Mouse (Mus musculus): Measurements from ENCODE around the gene Rnf144b. TPM values are rescaled to one million over a fixed set of nuclear protein-coding genes. Genes with fewer than 3 reads are reported as not detected.
A peak's percentile ranks its signal among the peaks of the same experiment; 100 is the strongest.

The Rnf144b gene
- polyA plus RNA-seq, 1 experiment from 2014 or later: 1.2 TPM

DNA sequence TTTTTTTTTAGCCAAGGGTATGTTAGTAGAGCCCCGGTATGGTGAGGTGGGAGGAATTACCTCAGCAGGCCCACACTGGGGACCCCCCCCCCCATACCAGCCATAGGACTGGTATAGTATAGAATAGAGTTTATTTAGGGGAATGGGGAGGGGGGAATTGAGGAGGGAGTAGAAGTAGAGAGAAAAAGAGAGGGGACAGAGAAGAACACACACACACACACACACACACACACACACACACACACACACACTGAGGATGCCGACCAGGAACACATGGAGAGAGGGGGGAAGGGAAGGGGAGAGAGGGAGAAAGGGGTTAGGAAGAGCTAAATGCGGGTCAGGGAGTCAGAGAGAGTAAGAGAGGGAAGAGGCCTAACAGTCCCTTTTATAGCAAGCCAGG is 151.7 kb downstream of the Rnf144b start:
- no peaks in the 10 kb centered on the region for H3K36me3 ChIP-seq (ENCODE audit: control insufficient read depth, insufficient read depth, low read length)
- no peak overlapping the region for H3K4me3 ChIP-seq (ENCODE audit: low read depth, low read length)
- no peak for ATAC-seq (replicated peaks; ENCODE audit: low FRiP score, low TSS enrichment, low read depth)
- no peaks in the 10 kb centered on the region for H3K9me3 ChIP-seq (ENCODE audit: control insufficient read depth, low read length)
- H3K9ac ChIP-seq (ENCODE audit: low read length): no peak overlapping the region
- H3K27me3 ChIP-seq (replicated peaks; ENCODE audit: control insufficient read depth, insufficient read depth, low read length): no peaks in the 10 kb centered on the region
- H3K4me2 ChIP-seq (ENCODE audit: low read length): no peak overlapping the region
- peaks cover 16% of the 10 kb centered on the region; the same call in 1 of the 2 replicates for H3K4me1 ChIP-seq (replicated peaks; ENCODE audit: control insufficient read depth, insufficient read depth, low read length)
- H3K27ac ChIP-seq (ENCODE audit: low read depth): no peak overlapping the region
- WGBS: 33% methylated on average over 3 of the region's 3 CpGs
- DNase-seq (ENCODE audit: low spot score): no peak

DNA sequence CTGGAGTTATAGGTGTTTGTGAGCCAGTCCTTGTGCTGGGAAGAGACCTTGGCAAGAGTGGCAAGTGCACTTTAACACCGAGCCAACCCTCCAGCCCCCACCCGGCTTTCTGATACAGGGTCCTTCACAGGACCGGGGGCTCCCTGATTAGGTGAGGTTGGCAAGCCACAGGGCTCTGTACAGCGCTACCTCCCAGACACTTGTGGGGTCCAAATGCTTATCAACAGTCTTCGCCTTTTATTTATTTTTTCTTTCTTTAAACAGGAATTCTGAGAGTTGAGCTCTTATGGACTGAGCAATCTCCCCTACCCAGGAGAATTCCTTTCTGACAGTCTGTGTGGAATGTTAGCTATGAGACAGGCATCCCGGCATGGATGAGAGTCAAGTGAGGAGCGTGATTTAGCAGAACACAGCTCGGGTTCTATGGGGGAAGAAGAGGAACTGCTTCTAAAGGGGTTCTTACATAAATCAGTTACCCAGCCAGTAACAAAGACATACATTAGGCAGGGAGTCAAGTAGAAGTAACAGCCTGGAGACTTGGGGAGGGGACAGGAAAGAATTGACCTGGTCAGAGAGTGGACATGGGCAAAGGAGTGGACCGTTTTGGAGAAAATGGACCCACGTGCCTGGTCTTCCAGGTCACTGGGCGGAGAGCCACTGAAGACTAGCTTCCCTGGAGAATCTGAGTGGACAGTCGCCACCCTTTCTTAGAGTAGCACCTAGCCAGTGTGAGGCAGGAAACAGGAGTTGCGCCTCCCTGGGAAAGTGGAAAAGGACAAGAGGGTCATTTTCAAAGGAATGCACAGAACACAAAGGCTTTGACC is 154.8 kb downstream of the Rnf144b start:
- no peak overlapping the region for H3K27ac ChIP-seq (ENCODE audit: low read depth)
- H3K36me3 ChIP-seq (ENCODE audit: control insufficient read depth, insufficient read depth, low read length): no peaks in the 10 kb centered on the region
- peaks cover 16% of the 10 kb centered on the region; the same call in 1 of the 2 replicates for H3K4me1 ChIP-seq (replicated peaks; ENCODE audit: control insufficient read depth, insufficient read depth, low read length)
- no peak overlapping the region for H3K9ac ChIP-seq (ENCODE audit: low read length)
- no peaks in the 10 kb centered on the region for H3K27me3 ChIP-seq (replicated peaks; ENCODE audit: control insufficient read depth, insufficient read depth, low read length)
- peak overlapping the region; percentile 33 for H3K4me2 ChIP-seq (ENCODE audit: low read length)
- WGBS: 18% methylated on average over 13 of the region's 13 CpGs
- ATAC-seq (replicated peaks; ENCODE audit: low FRiP score, low TSS enrichment, low read depth): 0 out of 2 replicates have a peak, but pooled peaks have one; percentile 38
- no peak overlapping the region for H3K4me3 ChIP-seq (ENCODE audit: low read depth, low read length)
- no peaks in the 10 kb centered on the region for H3K9me3 ChIP-seq (ENCODE audit: control insufficient read depth, low read length)
- DNase-seq (ENCODE audit: low spot score): peak; percentile 65

GRCm38 (mm10) chr13:47277824-47278290 is 155.4 kb downstream of the Rnf144b start:
- DNase-seq (ENCODE audit: low spot score): no peak
- H3K27ac ChIP-seq (ENCODE audit: low read depth): no peak overlapping the region

DNA sequence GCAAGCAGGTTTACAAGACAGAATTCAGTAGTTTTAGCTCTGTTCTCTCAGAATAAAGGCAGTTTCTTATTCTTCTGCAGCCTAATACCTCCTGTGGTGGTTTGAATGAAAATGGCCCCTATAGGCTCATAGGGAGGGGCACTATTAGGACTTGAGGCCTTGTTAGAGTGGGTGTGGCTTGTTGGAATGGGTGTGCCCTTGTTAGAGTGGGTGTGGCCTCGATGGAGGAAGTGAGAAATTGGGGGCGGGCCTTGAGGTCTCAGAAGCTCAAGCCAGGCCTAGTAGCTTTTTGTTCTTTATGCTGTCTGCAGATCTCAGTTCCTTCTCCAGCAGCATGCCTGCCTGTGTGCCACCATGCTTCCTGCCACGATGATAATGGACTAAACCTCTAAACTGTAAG is 159.8 kb downstream of the Rnf144b start:
- no peak overlapping the region for H3K4me2 ChIP-seq (ENCODE audit: low read length)
- no peaks in the 10 kb centered on the region for H3K9me3 ChIP-seq (ENCODE audit: control insufficient read depth, low read length)
- no peak overlapping the region for H3K4me3 ChIP-seq (ENCODE audit: low read depth, low read length)
- H3K9ac ChIP-seq (ENCODE audit: low read length): no peak overlapping the region
- ATAC-seq (replicated peaks; ENCODE audit: low FRiP score, low TSS enrichment, low read depth): no peak
- peaks cover 6% of the 10 kb centered on the region; the same call in 1 of the 2 replicates for H3K4me1 ChIP-seq (replicated peaks; ENCODE audit: control insufficient read depth, insufficient read depth, low read length)
- H3K27me3 ChIP-seq (replicated peaks; ENCODE audit: control insufficient read depth, insufficient read depth, low read length): no peaks in the 10 kb centered on the region
- no peak for DNase-seq (ENCODE audit: low spot score)
- 74% methylated on average over 3 of the region's 3 CpGs for WGBS
- no peaks in the 10 kb centered on the region for H3K36me3 ChIP-seq (ENCODE audit: control insufficient read depth, insufficient read depth, low read length)
- H3K27ac ChIP-seq (ENCODE audit: low read depth): no peak overlapping the region

More at GRCm38 (mm10) chr13:47277824-47278290, 155.4 kb downstream of the Rnf144b start:
- no peaks in the 10 kb centered on the region for H3K27me3 ChIP-seq (replicated peaks; ENCODE audit: control insufficient read depth, insufficient read depth, low read length)
- no peak overlapping the region for H3K9ac ChIP-seq (ENCODE audit: low read length)
- no peak overlapping the region for H3K4me3 ChIP-seq (ENCODE audit: low read depth, low read length)
- 33% methylated on average over 5 of the region's 5 CpGs for WGBS
- H3K4me2 ChIP-seq (ENCODE audit: low read length): no peak overlapping the region
- no peaks in the 10 kb centered on the region for H3K9me3 ChIP-seq (ENCODE audit: control insufficient read depth, low read length)
- peaks cover 16% of the 10 kb centered on the region; the same call in 1 of the 2 replicates for H3K4me1 ChIP-seq (replicated peaks; ENCODE audit: control insufficient read depth, insufficient read depth, low read length)
- no peak for ATAC-seq (replicated peaks; ENCODE audit: low FRiP score, low TSS enrichment, low read depth)
- no peaks in the 10 kb centered on the region for H3K36me3 ChIP-seq (ENCODE audit: control insufficient read depth, insufficient read depth, low read length)

GRCm38 (mm10) chr13:47288449-47288848 is 166.0 kb downstream of the Rnf144b start:
- no peaks in the 10 kb centered on the region for H3K27me3 ChIP-seq (replicated peaks; ENCODE audit: control insufficient read depth, insufficient read depth, low read length)
- no peak overlapping the region for H3K4me2 ChIP-seq (ENCODE audit: low read length)
- H3K9me3 ChIP-seq (ENCODE audit: control insufficient read depth, low read length): no peaks in the 10 kb centered on the region
- H3K4me3 ChIP-seq (ENCODE audit: low read depth, low read length): no peak overlapping the region
- 41% methylated on average over 4 of the region's 4 CpGs for WGBS
- H3K36me3 ChIP-seq (ENCODE audit: control insufficient read depth, insufficient read depth, low read length): no peaks in the 10 kb centered on the region
- H3K9ac ChIP-seq (ENCODE audit: low read length): no peak overlapping the region
- H3K4me1 ChIP-seq (replicated peaks; ENCODE audit: control insufficient read depth, insufficient read depth, low read length): no peaks in the 10 kb centered on the region
- no peak overlapping the region for H3K27ac ChIP-seq (ENCODE audit: low read depth)
- peak; percentile 93 for DNase-seq (ENCODE audit: low spot score)
- peak; percentile 81 for ATAC-seq (replicated peaks; ENCODE audit: low FRiP score, low TSS enrichment, low read depth)

- 83% methylated on average over 8 of the region's 8 CpGs for WGBS
- Histone ChIP-seq H3K27me3 (replicated peaks; ENCODE audit: control insufficient read depth, insufficient read depth, low read length) (no peaks in the 10 kb centered on the region), H3K4me2 (ENCODE audit: low read length) (no peak overlapping the region), H3K9me3 (ENCODE audit: control insufficient read depth, low read length) (no peaks in the 10 kb centered on the region), H3K36me3 (ENCODE audit: control insufficient read depth, insufficient read depth, low read length) (no peaks in the 10 kb centered on the region), H3K4me3 (ENCODE audit: low read depth, low read length) (no peak overlapping the region), H3K9ac (ENCODE audit: low read length) (no peak overlapping the region), H3K4me1 (replicated peaks; ENCODE audit: control insufficient read depth, insufficient read depth, low read length) (no peaks in the 10 kb centered on the region), H3K27ac (ENCODE audit: low read depth) (no peak overlapping the region)
- no peak for DNase-seq (ENCODE audit: low spot score)
- ATAC-seq (replicated peaks; ENCODE audit: low FRiP score, low TSS enrichment, low read depth): no peak
These were observed 174.0 kb downstream of the Rnf144b start for GRCm38 (mm10) chr13:47296465-47296864.

Other genes with a start within 250 kb of the Rnf144b start
- gene Kif13a, start 192.8 kb upstream of the Rnf144b start, polyA plus RNA-seq (2014; fragmentation: Nextera tagmentation; extraction: Ambion mirVana): 14.5 and 20.3 TPM in 2 replicates
- 2.8 and 3.7 TPM in 2 replicates for gene Nhlrc1, start 107.8 kb upstream of the Rnf144b start, polyA plus RNA-seq (2014; fragmentation: Nextera tagmentation; extraction: Ambion mirVana)
- 13.4 and 15.5 TPM in 2 replicates for gene Kdm1b, start 79.2 kb upstream of the Rnf144b start, polyA plus RNA-seq (2014; fragmentation: Nextera tagmentation; extraction: Ambion mirVana)
- gene Tpmt, start 77.9 kb upstream of the Rnf144b start, polyA plus RNA-seq (2014; fragmentation: Nextera tagmentation; extraction: Ambion mirVana): 25.4 and 25.7 TPM in 2 replicates
- gene Dek, start 16.5 kb upstream of the Rnf144b start, polyA plus RNA-seq (2014; fragmentation: Nextera tagmentation; extraction: Ambion mirVana): 217 and 226 TPM in 2 replicates

All from intestine, embryonic 14.5 days (tissue).